Mouse (Mus musculus) adipocyte (in vitro differentiated cells): Measurements from ENCODE around the gene Selenom.

ENCODE experiments used
- DNase-seq: peaks from one replicate; pipeline ENCODE4 v3.0.0-alpha.2; 2016; ENCODE audit warnings: low spot score

Gene Selenom

DNA sequence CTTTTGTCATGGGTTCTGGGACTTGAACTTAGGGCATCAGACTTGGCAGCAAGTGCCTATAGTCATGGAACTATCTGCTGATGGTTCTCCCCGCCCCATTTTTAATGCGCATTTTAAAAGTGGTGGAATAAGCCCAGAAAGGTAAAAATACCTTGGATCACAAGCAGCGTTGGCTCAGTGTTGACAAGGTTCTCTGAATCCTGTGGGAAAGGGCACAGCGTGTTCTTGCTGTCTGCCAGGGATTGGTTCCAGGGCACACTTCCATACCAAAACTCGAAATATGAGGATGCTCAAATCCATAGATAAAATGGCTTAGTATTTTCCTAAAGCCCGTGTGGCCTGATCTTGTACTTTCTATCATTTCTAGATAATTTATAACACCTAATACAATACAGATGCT, 1.2 kb upstream of the Selenom start:
- DNase-seq: no peak

DNA sequence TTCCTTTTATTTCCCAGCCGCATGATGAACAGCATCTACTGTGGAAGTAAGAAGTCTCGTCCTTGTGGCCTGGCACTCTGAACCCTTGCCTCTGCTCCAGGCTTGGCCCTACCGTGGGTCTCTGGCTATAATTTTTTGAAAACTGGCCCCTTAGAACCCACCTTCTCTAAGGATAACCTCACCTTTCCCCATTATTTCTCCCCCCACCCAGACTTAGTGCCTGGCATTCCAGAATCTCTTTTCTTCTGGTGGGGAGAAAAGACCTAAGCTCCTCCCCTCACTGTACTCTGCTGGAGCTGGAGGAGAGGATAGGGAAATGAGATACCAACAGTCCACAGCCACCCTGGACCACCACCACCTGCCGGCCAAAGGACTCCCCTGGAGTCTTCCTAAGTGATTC, 732 bp downstream of the Selenom start:
- no peak for DNase-seq

DNA sequence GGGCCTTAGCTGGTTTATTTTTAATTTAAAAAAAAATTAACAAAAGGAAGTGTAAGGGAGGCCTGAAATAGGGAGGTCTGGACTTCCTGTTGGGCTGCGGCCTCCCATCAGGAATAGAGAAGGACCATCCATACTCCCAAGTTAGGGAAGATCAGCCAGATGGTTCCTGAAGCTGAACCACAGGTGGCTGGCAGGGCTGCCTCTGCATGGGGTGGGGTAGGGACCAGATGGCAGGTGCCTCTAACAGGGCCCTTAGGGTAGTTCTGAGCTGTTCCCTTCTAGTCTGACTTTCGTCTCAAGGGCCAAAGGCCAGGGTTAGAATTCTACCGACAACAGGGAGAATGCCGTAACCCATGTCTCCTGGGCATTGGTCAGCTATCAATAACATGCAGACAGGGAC, 1.2 kb downstream of the Selenom start:
- DNase-seq: no peak

DNA sequence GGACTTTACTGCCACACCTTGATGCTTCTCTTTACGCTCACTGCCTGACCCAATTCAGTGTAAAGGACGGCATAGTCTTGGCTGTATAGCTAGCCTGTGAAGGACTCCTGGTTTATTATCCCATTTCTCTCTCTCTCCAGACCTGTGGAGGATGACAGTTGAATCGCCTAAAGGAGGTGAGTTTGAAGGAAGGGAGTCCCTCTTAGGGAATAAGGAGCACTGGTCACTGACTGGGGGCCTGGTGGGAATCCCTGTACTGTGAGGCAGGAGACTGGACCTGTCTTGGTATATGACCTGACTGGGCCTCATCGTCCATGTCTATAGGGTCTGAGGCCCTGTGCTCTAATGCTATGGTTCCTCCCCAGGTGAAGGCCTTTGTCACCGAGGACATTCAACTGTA, 1.6 kb downstream of the Selenom start:
- DNase-seq: no peak

DNA sequence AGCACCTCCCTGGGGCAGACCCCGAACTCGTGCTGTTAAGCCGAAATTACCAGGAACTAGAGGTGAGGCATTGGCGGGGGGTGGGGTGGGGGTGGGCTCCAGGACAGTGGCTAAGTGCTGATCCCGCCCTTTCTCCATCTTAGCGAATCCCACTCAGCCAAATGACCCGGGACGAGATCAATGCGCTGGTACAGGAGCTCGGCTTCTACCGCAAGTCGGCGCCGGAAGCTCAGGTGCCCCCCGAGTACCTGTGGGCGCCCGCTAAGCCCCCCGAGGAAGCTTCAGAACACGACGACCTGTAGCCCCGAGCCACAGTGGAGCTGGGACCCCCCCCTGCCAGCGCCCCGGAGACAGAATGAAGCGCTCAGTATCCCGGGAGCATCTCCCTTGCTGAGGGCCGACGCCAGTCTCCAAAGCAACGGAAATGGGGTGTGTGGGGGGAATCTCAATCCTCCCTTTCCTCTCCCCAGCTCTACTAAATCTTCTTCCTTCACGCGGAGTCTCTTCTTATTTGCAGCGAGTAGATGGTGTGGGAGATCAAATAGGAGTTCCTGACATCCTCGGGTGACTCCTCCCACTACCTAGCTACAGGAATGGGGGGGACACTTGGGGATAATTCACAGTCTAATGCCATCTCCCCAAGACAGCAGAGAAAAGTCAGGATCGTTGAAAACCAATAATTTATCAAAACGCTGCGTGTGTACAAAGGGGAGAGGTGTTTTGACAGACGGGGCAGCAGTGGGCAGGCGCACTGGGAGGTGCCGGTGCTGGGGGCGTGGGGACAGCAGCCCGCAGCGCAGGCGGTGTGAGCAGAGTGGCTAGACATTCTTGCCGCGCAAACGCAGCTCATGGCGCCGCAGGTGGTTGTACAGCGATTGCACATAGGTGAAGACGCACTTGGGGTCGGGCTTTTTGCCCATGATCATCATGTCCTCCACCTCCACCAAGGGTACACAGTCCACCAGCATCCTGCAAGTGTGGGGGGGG, 2.7 kb downstream of the Selenom start:
- no peak for DNase-seq

DNA sequence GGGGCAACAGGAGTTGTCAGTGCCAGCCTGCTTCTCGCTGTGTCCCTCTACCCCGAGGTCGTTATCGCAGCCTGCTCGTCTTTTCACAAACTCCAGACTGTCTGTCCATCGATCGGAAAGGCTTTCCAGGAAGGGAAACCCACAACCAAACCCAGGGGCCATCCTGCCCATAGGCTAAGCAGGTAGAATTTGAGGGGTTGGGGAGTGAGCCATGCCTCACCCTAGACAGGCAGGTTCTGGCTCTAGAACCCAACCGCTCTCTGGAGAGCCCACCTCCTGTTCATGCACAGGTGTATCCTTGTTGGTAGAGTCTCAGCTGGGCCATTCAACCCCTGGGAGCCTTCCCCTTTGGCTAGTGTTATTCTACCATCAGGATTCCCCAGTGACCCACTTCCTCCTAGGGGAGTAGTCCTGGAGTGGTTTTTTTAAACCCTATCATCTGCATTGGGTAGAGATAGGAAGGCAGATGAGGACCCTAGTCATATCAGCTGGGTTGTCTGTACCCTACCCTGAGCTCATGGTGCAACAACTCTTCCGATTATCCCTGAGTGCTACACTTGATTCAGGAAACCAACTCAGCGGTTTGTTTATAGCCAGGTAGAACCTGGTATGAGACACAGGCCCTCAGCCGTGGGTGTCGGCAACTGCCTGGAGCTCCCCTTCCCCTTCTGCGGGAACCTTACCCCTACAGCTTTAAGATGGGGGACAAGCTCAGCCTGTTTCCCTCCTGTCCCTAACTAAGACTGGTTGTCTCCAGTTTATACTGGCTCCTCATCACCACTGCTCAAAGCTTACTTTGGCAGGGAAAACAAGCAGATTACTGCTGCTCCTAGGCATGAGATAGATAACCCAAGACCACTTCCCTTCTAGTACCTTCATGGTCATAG, 3.6 kb downstream of the Selenom start:
- no peak for DNase-seq

DNA sequence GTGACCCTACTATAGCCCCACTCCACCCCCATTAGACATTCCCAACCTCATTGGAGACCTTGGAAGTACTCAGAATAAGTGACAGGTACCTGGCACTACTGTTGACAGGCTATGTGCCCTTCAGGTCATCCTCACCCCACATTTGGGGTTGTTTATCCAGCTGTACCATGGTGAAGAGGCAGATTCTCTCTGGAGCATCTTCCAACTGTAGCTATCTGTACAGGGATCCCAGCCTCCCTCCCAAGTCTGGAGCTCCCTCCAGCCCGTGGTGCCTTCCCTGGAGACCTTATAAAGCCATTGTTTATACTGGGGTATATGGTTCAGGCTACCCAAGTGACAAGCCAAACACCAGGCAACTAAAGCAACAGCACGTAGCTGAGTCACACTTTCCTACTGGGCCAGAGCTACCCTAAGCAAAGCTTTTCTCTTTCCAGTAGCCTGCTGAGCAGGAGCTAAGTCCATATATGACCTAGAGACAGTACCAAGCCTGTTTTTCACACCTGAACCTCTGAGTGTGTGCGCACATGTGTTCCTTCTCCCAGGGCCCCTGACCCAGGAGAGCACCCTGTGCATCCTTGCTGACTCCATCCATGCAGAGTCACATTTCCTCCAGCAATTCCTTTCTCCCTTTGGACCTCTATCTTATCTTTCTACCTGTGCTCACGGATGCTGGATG, 4.7 kb downstream of the Selenom start:
- no peak for DNase-seq

DNA sequence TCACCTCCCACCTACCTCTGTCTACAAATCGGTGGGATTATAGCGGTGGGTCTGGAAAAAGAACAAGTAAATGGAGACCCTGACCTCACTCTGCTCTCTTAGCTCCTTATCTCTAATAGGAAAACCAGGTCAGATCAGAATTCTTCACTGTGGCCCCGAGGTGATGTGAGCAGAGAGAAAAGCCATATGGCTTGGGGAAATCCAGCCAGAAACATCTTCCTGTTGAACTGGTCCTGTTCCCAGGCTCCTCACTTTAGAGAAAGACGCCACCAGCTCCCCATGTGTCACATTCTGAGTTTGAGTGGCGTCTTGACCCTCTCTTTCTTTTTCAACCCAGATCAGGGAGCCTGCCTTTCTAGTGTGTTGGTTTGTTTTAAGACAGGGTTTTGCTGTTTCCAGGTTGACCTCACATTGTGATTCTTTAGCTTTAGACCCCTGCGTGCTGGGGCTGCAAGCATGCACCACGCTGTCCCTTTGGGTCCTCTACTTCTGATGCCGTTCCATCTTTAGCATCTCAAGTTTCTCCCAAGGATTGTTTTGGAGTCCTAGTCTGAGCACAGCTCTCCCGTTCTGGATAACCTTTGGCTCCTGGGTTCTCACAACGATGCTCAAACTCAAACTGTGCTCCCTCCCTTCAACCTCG, 5.4 kb downstream of the Selenom start:
- no peak for DNase-seq

DNA sequence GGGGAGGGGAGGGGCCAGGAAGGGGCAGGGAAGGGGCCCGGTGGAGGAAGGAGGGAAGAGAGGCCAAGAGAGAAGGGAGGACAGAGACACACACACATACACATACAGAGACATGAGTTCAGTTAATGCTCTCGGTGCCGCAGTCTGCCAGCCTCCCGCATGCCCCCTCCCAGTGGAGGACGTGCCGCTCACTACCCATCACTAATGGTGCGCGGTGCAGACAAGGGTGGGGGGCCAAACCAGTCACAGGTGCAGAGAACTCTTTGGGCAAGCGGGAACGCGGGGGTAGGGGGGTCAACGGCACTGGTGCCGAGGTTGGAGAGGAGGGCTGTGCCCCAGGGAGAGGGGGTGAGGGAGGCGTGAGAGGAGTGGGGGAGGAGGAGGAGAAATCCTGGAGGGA, 6.4 kb downstream of the Selenom start:
- no peak for DNase-seq

DNA sequence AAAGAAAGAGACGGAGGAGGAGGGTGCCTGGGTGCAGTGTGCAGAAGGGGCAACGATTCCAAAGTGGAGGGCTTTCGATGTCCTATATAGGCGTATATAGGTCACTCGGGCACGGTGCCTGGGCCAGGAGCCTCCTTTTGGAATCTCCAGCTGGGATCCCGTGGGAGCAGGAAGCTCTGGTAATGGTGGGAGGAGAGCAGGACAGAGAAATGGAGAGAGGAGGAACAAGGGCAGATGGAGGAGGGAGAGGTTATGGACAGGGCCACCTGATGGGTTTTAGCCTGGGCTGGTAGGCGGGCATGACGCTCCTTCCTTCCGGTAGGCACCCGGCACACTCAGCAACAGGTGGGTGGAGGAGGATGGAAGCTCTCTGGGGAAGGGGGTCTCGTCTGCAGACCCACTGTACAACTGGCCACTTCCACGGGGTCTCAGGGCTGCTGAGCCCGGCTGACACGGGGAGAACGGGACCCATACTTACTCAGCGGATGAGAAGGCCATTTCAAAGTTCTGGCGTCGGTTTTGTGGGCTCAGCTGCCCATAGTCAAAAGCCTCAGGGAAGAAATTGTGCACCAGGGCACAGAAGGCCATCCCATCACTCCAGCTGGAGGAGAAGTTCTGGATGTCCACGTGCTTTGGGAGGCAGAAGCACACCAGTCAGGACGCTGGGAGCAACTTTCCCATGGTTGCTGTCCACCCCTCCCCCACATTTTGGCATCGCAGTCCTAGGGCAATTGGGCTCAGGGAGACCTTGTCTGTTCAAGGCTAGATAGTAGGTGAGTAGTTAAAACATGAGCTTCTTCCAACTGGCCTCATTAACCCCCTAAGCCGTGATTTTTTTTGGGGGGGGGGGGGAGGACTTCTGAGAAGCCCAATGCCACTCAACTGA, 7.1 kb downstream of the Selenom start:
- DNase-seq: no peak

DNA sequence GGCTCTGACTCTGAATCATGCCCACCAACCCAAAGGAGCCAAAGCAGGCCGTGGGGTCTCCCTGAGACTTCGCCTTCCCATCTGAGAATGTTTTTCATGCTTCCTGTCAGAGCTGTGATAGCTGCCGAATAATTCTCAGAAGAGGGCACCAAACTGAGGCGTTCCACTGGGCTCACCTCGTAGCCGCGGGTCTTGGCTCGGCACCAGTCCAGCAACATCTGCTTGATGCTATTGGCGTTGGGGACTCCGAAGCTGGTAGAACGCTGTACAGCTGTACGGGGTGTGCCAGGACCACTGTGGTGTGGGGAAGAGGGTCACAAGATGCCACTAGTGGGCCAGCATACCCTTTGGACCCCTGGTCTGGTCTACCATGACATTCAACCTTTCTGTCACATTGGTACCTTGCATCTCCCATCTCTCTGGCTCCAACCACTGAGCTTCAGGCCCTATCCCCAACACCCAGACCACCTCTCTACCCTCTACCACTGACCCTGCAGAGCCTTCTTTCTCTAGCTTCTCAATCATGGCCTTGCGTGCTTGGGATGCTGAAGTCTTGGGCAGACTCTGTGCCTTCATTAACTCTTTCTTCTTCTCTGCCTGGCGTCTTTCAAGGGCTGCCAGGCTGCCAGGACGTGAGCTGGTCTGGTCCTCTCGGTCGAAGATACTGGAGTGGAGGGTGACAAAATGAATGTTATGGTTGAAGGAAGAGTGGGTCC, 8.0 kb downstream of the Selenom start:
- DNase-seq: no peak

DNA sequence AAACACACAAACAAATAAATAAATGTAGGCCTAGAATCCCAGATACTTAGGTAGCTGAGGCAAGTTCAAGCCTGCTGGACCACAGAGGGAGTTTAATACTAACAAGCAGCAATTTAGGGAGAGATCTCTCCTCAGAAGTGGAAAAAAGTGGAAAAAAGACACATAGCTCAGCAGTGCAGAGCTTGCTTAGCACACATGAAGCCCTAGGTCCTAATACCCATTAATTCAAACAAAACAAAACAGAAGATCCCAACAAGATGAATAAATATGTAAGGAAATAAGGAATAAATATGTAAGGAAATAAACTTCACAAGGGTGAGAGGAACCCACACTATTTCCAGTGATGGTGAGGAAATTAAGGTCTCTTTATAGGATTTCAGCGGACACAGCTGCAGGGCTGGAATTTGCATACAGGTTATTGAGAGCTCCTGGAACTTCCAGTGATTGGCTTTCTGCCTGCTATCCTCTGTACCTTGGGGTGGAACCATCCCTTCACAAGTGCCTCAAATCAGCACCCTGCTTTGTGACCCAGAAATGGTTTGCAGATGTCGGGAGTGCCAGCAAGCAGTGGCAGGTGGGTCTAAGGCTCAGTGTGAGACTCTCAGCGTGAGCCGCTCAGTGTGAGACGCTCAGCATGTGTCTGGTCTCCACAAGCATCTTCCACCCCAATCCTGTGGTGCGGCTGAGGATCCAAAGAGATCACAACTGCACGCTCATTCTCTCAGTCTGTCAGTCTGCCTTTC, 9.5 kb downstream of the Selenom start:
- DNase-seq: no peak

DNA sequence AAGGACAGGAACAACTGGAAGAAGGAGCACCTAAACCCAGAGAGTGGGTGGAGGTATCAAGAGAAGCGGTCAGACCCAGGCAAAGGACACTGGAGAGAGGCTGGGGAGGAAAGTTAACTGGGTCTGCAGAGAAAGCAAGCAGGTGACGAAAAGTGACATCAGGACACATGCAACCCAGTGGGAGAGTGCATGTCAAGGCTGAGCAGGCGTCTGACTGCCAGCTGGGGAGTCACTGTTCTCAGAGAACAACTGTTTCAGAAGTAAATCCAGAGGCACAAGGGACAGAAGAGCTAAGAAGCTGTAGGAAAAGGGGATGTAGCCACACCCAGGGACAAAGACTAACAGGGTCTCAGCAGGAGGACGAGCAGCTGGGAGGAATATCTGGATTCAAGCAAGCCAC, 11.1 kb downstream of the Selenom start:
- DNase-seq: no peak

DNA sequence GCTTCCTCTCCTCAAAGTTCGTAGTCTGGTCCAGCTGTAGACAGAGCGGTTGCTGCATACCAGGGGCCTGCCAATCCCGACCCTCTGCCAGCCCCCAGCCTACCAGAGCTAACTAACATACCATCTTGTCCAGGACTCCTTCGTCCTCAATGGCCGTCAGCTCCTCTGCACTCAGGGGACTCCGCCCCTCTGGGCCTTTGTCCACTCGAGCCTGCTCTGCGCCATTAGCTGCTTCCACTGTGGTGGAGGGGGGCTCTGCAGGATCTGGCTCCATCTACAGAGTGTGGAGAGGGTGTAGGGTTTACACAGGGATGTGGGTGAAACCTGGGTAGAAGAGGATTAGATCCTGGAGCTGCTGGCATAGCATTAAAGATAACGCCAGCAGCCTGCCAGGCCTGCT, 11.7 kb downstream of the Selenom start:
- DNase-seq: no peak

DNA sequence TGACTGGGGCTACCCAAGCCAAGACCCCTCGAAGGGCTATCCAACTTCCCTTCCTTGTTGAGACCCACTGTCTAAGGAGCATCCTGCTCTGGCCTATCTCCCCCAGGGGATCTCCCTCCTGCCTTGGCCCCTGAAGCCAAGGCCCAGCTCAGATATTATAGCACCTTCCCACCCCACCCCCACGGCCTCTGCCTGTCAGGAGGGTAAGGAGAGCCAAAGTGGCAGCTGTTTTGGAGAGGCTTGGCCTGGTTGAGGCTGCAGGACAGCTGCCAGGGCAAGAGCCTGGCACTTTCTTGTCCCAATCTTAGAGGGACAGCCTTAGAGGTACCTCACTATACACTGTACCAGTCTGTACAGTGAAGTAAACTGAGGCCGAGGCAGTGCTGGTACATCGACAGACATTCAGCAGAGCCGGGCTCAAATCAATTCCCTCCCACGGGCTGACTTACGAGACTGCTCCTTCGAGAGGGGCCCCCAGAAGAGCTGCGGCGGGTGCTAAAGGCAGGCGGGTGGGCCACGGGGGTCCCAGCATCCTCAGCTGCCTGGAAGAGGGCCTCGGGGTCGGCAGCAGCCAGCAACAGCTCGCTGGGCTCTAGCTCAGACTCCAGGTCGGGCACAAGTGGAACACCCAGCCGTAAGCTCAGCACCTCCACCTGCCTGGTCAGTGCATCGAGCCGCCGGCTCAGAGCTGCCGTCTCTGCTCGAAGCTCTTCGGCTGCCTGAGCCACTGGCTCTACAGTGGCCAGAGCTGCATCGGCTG, 12.7 kb downstream of the Selenom start:
- DNase-seq: no peak

DNA sequence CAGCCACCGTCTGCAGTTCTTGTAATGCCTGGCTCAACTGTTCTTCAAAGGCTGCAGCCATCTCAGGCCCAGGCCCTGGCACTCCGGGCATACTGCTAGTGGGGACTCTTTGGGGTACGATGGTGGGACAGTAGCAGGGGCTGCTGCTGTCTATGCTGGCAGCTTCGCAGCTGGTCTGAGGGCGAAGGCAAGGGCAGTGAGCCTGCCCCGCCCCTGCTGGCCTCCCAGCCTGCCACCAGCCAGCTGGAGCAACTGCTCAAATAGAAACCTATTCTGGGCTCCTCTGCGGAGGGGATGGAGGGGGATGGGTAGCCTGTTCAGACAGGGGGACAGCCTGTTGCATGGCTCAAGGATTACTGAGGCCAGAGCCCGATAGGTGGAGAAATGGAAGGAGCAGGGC, 13.3 kb downstream of the Selenom start:
- DNase-seq: no peak

DNA sequence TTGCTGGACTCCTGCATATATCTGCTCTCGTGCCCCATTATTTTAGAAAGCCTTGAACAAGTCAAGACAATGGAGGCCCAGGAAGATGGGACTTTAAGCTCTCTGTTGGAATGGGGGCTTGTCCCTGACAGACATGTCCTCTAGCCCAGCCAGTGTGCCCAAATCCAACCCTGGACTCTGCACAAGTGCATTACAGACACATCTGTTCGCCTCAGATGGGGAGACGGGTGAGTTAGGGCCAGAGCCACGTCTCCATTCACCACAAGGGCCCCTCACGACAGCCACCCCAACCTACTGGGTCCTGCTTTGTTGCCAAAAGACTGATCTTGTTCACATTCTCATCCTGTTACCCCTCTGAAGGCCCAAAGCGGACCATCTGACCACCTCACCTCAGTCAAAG, 13.7 kb downstream of the Selenom start:
- DNase-seq: no peak

DNA sequence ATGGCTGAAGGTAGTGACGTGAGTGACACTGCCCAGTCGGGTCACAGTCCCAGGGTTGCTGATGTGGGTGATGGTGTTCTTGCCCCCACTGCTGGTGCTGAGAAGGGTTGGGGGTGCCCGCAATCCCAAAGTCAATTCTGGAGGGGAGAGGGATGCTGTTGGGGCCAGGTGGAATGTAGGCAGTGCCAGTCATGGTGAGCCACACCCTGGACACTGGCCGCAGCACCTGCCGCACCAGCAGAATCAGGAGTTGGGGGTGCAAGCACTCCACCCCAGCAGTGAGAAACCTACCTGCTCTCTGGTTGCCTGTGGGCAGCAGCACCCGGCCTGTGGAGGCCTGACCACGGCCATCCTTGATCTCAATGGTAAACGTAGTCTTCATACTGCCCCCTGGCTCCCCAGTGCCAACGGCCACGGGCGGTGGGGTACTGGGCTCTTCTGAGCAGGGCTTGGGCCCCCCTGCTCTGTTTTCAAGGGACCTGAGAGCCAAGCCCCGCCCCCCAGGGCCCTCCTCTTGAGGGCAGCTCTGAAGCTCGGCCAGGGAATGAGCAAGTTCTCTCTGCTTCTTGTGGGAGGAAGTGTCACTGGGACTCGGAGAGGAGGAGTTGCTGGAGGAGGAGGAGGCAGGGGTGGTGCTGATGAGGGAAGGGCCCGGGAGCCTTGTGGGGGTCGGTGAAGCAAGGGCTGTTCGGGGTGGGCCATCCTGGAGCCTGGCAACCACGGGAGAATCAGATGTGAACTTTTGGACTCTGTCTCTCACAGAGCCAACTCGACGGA, 15.2 kb downstream of the Selenom start:
- no peak for DNase-seq
